Mouse (Mus musculus) adrenal gland, postnatal 36 days (tissue): ENCODE data around the gene Carmil3. TPM values are rescaled to one million over a fixed set of nuclear protein-coding genes. Genes with fewer than 3 reads are reported as not detected.

Experiments
- DNase-seq, 2 experiments: peaks; one replicate each; pipeline ENCODE4 v3.0.0; 2021; ENCODE audit warnings: mixed read lengths in 1 of 2
- long read RNA-seq, 2 experiments: library from polyadenylated mRNA; stranded (forward); transcript quantifications; one replicate each; pipeline ENCODE4 v2.0.0; 2021; ENCODE audit warnings: borderline sequencing depth in 2 of 2
- total RNA-seq, 2 experiments: library from RNA; stranded (reverse); gene quantifications; 2 replicates each; pipeline ENCODE4 v1.2.3; 2021

Carmil3 gene
- 1 to 10 TPM; 3.6 to 4.6 TPM for total RNA-seq
- long read RNA-seq, experiment 1, partial matches to known transcripts = 0 of 1 reads
- long read RNA-seq, experiment 1, other reads (novel, unspliced or antisense) = 1 of 1 reads
- long read RNA-seq, experiment 2, partial matches to known transcripts = 0 of 3 reads
- long read RNA-seq, experiment 2, other reads (novel, unspliced or antisense) = 3 of 3 reads

DNA sequence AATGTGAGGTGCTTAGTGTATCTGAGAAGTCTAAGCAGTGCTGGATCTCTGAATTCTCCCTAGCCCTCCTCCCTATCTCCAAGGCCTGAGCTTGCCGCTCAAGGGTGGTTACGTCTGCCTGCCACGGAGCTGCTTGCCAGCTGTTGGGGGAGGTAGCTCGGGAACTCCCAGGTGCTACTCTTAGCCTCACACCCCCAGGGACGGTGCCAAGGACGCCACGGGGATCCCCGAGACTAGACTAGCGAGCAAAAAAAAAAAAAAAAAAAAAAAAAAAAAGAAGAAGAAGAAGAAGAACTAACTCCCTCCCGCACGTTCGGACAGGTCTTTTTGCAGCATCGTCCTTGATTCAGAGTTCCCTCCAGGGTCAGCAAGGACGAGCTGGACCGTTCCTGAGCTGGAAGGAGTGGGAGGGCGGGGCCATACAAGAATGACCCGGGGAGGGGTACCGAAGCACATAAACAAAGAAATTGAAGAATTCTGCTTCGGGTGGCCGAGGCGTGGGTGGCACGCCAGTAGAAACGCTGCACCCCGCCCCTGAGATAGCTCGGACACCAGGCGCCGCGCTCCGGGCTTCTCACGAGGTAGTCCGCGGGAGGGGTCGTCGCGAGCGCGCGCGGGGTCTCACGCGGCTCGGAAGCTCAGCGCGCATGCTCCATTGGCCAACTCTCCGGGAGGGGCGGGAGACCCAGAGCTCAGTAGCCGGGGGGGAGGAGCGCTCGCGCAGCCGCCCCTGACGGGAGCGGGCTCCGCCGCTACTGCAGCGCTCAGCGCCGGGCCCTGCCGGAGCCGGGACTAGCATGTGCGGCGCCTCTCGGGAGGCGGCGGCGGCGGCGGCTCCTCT is at the start of gene Carmil3:
TSS of gene Carmil3 (plus strand) at position 291 of the 841 bp plus-strand sequence.
- DNase-seq = peak; percentile 67 to 80

DNA sequence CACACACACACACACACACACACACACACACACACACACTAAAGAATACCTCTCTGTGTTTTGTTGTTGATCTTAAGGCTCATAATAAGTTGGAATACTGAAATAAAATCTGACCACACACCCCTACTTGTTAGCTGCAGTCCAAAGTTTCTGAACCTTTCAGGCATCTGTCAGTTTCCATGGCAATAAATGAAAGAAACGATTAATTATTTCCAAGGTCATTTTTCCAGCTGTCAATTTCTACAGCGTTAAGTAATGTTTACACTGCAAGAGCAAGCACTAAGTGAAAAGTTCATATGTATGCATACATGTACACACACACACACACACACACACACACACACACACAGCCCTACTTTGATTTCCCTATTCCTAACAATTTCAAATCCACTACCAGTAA is 32.8 kb upstream of the Carmil3 start:
- DNase-seq = no peak

DNA sequence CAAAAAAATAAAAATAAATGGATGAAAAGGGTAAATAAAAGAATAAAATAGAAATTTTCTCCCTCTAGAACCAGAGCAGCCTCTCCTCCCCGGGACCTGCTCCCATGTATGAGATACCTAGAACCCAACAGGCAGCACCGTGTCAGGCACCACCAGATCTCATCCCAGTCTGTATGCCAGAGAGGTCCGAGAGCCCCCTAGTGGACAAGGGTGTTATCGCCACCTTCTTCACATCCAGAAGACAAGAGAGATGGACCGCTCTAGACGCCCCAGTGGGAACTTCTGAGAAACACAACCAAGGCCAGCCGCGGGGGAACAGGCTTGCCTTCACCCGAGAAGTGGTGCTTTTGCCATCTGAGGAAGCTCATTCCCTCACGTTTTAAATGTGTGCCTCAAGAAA is 32.2 kb upstream of the Carmil3 start:
- peak; percentile 75 to 82 for DNase-seq

DNA sequence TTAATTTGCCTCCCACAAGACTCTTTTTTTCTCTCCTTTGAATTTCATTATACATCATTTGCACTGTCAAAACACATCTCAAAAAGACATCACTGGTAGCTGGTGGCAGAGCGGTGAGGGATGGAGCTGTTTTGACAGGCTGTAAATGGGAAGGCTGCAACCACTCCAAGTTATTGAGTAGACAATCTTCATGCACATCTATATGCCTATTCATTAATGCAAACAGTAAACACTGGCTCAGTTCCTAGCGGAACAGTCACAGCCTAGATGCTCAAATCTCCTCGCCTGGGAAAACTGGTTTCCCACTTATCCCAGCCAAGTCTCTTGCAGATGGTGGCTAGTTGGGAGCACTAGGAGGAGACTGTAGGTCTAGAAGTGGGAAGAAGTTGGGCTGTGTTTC is 31.7 kb upstream of the Carmil3 start:
- no peak for DNase-seq

DNA sequence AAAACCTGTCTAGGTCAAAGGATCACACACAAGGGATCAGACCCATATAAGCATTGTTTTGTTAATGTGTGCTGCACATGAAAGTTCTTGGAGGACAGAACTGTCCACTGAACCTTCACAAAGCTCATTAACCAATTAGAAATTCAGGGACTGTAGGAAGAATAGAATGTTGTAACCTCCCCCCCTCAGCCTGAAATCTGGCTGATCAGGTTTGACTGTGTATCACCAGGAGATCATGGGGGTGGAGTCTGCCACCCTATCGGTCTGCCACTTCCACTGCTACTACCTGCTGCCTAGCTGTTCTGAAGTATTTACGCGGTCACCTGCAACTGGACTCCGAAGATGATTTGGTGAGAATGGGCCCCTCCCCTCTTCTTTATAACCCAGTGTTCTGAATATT is 30.7 kb upstream of the Carmil3 start:
- no peak for DNase-seq

DNA sequence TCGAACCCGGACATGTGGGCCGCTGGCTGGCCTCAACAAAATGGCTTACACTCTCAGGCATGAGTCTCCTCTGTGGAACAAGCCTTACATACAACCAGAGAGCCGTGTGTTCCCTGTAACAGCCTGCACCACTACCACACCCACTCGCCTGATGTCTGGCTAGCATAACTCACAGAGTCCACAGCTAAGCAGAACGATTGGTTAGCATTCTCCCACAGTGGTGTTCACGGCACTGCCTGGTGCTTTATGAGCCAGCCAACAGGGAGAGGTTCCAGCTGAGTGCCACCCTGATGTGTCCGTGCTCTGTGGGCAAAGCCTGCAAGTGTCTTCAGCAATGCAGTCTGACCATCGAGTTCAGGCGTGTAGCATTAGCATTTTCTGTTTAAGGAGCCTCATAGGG is 30.2 kb upstream of the Carmil3 start:
- no peak for DNase-seq

DNA sequence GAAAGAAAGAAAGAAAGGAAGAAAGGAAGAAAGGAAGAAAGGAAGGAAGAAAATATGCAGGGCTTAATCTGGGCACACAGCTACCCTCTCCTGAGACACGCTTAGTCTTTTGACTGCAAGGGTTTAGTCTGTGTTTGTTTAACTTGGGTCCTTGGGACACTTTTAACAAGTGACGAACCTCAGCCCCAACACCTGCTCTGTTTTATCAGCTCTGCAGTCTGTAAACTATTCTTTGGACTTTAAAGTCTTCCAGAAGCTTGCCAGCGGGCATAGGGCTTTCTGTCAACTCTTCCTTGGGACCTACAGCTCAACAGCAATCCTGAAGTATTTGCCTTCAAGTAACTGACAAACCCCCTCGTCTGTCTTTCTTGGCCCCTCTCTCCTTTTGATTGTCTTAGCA is 28.7 kb upstream of the Carmil3 start:
- no peak for DNase-seq

DNA sequence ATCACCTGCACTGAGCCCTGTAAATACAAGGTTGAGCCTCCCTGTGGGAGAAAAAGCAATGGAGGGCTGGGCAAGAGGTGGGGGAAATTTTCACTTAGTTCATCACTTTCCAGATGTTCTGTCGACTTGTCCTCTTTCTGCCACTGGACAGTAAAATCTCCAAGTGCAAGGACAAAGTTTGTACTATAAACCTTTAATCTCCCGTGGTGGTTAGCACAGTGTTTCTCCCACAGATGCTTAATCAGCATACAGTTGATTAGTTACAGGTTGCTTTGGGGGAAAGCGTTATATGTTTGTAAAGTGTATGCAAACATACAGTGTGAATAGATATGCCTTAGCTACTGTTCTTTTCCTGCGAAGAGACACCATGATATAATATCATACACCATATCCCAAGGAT is 24.0 kb upstream of the Carmil3 start:
- DNase-seq = no peak

DNA sequence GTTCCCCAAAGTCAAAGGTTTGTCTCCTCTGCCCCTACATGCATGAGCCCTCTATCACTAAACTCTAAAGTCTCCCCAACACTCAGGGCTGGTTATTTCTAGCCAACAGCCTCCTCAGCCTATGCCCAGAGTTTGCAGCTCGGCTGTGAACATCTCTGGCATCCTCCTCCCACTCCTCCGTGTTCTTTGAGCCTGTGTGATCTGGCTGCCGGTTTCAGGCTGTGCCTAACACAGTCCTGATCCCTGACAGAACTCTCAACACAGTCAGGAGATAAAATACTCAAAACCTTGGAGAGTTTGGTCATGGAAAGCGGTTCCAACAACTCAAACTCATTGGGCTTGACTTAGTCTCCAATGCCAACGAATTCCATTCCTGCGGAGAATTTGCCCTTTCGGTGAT is 23.3 kb upstream of the Carmil3 start:
- DNase-seq = no peak

DNA sequence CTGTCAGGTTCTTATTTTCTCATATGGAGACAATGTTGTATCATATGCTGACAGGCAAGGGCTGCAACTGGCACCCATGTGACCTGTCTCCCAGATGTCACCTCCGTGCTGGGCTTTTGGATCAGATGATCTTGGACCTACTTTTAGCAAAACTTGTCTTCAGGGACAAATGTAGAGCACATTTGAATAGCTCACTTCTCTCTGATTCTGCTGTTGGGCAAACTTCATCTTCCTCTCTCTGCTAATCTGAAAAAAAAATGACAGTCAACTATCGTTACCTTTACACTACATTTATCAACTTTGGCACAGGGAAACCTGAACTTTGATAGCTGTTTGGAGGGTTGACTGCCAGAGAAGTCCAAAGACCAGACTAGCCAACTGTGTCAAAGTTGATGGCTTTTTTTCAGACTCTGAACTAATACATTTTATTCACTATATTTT is 22.1 kb upstream of the Carmil3 start:
- DNase-seq = no peak

DNA sequence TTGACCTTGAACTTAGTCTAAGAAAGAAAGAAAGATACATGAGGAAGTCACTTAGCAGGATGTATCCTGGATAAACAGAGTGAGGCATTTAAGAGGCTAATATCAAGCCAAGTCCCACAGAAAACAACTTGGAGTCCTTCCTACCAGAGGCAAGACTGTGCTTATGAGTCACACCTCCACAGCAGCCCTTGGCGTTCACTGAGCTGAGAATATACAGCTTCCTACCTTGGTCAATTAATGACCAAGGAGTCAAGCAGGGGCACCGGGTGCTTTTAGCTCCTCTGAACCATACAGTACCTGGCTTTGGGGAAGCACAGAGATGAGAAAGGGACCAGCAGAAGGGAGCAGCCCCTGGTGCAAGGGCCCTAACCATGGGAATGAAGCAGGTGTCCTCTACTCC is 21.4 kb upstream of the Carmil3 start:
- no peak for DNase-seq

DNA sequence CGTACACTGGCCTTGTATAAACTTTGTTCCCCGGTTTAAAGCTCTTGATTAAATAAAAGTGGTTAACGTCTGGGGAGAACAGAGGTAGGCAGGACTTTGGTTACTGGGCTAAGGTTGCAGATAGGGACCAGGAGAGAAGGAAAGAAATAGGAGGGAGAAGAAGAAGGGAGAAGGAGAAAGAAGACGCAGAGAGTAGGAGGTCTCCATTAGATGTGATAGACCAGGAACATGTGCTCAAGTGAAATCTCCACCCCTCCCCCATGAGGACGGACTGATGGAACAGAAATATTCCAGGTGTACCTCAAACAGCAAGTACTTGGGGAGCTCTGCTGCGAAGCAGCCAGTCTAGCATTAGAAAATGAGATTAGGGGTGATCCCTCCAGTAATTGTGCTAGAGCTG is 20.6 kb upstream of the Carmil3 start:
- DNase-seq = no peak

DNA sequence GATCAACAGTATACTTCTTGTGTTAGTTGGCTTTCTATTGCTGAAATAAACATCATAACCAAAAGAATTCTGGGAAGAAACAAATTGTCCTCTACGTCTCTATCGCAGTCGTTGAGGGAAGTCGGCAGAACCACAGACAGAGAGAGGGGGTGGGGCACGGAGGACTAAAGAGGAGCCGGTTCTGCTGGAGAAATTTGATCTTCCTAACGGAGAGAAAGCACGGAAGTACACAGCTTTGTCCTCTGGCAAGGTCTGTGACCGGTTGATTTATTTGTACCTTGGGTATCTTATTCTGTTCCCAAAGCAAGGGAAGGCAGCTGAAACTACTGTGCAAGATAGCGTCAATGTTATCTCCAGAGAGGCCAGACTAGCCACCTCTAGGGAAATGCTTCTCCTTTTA is 19.6 kb upstream of the Carmil3 start:
- no peak for DNase-seq

DNA sequence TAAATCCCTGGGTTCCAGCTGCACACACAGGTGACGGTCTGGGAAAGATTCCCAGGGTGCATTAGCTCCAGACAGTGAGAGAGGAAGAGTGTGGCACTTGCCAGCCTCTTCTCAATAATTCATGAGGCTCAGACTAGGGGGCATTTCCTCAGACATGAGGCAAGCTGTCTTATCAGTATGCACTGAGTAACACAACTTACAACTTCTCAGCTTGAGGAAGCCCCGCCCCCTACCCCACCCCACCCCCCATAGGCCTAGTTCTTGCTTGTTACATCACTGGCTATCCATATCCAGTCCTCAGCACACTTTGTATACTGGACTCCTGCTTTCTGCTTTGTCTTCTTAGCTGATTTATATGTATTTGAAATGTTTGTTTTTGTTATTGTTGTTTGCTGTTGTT is 14.8 kb upstream of the Carmil3 start:
- no peak for DNase-seq

DNA sequence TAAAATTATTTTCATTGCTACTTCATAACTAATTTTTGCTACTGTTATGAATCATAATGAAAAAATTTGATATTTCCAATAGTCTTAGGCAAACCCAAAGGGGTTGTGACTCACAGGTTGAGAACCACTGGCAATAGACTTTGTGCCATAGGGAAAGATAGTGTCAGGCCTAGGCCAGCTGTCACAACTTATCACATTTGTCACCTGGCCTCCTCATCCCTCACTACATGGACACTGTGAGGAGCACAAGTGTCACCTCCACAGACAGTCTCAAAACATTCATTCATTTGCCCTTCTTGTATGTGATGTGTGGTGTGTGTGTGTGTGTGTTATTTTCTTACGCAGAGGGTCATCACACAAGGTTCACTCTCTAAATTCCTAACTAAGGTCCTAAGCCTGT is 13.0 kb upstream of the Carmil3 start:
- DNase-seq = no peak

DNA sequence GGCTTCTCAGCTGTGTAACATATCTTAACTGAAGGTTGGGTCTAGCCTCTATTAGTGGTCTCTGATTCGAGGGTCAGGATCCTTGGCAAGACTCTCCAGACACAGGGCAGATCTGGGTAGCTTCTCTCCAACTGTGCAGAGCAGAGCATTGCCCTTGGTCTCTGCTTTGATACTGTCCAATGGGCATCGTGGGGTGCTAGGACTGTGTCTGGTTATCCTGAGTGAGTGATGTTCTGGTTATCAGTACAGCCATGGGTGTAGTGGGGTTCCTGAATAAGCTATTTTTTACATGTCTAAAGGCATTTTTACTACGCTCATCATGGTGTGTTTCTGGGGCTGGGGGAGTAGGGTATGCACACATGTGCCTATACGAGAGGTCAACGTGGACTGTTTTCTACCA is 12.6 kb upstream of the Carmil3 start:
- DNase-seq = no peak

DNA sequence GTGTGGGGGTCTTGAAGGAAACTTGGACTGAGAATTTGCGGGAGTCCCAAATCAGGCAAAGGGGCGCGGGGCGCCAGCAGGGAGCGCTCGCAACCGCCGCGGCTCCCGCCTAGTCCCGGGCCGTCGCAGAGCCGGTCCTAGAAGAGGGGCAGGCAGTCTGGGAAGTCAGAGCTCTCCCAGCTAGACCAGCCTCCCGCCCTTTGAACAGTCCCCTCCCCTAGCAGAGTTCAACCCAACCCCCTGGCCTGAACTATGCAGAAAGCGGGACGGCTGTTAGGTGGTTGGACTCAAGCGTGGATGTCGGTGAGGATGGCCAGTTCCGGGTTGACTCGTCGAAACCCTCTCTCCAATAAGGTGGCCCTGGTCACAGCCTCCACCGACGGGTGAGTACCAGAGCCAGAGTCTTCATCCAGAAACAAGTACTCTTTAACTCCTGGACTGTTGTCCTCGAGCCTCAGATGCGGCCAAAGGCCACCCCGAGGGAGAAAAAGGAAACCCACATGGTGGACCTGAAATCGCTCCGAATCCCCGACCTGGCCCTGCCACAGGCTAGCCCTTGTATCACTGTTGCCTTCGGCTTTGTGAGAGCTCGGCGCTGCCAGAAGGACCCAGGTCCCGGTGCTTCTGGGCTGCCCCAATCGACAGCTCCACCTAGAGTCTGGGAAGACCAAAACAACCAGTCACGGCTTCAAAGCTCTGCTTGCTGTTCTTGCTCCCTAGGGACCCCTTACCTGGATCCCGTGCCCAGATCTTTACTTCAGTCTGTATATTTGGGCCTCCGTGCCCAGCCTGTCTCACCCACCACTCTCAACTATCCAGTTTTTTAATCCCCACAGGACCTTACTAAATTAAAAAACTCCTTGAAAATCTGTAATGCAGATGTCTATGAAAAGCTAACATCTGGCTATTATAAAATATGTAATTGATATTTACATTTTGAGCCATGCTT is 11.5 kb upstream of the Carmil3 start, which contains the start of gene Dhrs4:
TSS of gene Dhrs4 (plus strand) at position 108 of the 949 bp plus-strand sequence.
- peak; percentile 81 to 88 for DNase-seq

DNA sequence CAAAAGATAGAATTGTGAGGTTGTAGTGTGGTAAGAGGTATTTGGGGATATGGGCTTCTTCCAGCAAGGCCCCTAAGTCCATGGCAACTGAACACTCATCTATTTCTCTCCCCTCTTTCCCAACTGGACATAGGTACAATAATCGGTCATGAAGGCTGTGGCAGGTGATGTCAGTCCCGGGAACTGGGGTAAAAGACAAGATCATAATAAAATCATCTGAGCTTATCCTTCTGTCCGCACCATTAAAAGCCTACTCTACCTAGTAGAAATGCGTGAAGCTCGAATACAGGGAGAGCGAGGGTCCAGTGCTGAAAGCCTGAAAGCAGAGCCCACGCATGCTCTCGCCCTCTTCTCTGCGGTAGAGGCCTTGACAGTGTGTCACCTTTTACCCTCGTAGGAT is 10.8 kb upstream of the Carmil3 start:
- no peak for DNase-seq

DNA sequence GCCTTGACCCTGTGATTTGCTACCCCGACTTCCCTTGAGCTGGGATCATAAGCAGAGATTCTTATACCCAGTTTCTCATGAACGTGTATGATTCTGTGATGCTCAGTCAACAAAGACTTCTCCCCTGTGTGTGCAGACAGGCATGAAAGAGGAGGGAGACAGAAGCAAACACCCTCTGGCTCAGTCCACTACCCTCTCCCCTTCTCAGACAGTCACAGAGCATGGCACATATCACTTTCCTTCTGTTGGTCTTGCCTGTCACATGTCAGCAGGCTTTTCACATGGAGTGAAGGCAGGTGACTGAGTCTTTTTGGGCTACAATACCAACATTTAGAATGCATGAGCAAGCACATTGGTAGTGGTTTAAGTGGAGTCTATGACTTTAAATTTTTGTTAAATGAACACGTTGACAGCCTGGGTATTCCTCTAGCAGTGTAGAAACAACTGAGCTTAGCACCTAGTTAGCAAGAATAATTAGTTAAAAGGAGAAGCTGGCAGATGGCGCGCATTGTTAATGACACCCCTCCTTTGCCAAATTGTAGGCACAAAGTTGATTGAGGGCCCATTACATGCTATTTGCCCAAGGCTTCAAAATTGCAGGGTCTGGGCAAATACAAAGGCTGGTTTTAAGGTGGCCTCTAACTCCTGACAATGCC is 5.9 kb upstream of the Carmil3 start:
- no peak for DNase-seq

DNA sequence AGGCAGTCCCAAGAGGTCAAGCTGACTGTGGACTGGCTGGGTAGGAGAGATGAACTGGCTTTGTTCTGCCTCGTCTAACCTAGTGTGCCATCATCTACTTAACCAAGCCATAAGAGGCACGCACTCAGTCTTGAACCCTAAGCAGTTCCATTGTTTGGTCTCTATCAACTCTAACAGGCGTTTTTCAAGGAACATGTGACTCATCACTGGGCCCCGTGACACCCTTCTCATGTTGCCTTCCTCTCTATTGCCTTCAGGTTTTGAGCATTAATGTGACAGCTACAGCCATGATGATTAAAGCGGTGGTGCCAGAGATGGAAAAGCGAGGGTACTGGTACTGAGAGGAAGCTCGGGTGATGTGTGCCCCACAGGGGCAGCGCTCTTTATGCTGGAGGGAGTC is 3.6 kb upstream of the Carmil3 start:
- DNase-seq = no peak

DNA sequence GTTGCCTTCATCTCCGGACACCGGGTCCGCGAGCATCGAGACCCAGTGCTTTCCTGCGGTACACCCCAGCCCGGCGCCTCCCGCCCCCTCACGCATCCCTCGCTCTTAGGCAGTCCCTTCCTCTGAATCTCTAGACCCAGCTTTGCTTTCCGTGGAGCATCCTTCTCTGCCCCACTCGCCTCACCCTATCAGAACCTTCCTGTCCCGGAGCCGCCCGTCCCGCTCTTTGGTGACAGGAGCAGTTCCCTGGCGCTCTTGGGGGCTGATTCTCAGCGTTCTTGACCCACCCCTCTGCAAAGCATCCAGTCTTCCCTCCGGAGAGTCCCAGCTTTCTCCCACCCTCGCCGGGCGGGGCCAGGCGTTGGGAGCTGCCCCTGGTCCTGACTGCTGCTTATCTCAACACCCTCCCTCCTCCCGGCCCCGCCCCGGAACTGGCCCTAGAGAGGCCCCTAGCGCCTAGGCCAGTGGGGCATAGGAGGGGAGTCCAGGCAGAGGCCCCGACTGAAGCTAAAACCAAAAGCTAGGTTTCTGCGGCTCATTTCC is 911 bp downstream of the Carmil3 start:
- DNase-seq = peak; percentile 70 to 83

DNA sequence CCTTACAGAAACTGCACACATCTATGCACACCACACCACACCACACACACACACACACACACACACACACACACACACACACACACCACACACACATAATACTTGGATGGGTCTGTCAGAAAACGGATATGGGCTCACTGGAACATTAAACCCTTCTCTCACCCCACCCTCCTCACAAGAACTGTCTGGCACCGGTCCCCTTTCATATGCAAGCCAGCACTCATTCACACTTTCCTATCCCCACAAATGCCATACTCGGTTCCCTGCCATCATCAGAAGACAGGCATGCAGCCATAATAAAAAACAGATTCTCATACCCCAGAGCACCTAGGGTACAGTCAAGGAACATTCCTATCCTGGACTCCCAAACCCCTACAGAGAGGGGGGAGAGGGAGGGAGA is 1.7 kb downstream of the Carmil3 start:
- DNase-seq = no peak
